Mouse (Mus musculus) retina, embryonic 14.5 days (tissue): Measurements from ENCODE around the gene Pomp.
"Not testable (repeated sequence)": the region's sequence is repeated elsewhere in the genome, so short reads cannot be mapped to it uniquely, and the experiment has no call there.

Experiments
- DNase-seq: peaks from one replicate; pipeline ENCODE4 v3.0.0-alpha.2; 2015; ENCODE audit warnings: low spot score

Pomp gene

GRCm38 (mm10) chr5:147860076-147860448, 199 bp upstream of the Pomp start:
- no peak for DNase-seq

- DNase-seq, result no peak
Measured at GRCm38 (mm10) chr5:147868674-147869073, 8.4 kb downstream of the Pomp start.

GRCm38 (mm10) chr5:147869568-147869967, 9.3 kb downstream of the Pomp start:
- no peak for DNase-seq

GRCm38 (mm10) chr5:147870296-147870695, 10.0 kb downstream of the Pomp start:
- DNase-seq, result no peak

GRCm38 (mm10) chr5:147871091-147871820, 11.0 kb downstream of the Pomp start:
- no peak for DNase-seq

DNA sequence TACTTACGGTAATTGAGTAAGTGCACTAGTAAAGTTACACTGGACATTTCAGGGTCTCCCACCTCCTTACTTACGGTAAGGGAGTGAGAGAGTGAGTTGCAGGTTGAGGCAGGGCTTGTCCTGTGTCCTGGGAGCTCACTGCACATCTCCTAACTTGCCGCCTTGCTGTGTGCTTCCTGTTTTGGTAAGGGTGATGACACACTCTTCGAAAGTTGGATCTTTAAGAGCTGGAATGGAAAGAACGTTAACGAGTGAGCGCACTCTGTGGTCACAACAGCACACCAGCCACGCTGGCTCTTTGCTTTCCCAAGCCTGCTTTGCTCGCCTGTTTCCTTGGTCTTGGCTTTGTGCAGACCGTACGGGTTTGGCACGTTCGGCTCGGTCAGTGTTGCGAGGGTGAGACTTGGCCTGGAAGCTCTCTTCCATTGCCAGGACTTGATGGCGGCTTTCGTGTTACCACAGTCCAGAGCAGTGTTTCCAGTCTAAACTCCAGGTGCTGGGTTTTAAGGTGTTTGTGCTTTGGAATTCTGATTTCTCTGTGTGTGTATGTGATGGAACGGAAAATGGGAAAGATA, 14.3 kb downstream of the Pomp start:
- no peak for DNase-seq

- no peak for DNase-seq
Measured at GRCm38 (mm10) chr5:147875210-147875609, 14.9 kb downstream of the Pomp start.

DNA sequence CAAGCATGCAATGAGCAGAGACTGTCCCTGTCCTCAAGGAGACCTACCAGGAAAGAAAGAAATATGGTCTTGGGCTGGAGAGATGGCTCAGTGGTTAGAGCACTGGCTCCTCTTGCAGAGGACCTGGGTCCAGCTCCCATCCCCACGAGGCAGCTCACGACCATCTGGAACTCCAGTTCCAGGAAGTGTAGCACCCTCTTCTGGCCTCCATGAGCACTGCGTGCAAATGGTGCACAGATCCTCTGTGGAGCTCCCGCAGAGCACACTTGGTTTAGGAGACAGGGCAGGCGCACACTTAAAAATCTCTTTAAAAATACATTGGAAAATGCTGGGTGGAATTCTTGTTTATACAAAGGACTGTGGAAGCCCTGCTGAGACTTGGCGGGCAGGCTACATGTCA, 17.3 kb downstream of the Pomp start:
- peak; percentile 9 for DNase-seq

DNA sequence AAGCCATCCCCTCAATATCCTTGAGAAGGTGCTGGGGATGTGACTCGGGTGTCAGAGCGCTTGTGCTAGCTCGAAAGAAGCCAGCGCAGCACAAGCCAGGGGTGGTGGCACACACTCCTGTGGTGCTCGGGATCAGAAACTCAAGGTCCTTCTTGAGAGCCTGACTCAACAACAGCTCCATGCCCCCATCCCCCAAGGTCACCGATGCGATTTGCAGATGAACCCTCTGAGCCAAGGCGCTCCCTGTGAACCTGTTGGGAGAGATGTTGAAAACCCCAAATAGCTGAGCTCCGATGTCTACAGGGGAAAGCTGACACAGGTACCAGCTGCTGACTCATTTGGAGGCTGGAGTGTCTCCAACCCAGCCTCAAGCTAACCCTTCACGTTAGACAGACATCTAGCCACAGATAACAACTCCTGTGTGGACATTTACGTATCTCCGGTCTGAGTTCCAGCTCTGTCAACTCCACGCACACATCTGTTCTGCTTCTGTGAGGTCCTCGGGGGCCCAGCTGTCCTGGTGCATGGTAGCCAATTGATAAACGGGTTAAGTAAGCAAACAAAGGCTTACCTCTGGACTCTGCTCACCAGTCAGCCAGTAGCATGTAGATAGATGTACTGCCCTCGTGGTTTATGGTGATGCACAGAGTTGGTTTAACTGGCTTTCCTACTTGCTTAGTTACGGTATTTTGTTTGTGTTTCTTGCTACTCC, 19.9 kb downstream of the Pomp start:
- no peak for DNase-seq

- no peak for DNase-seq
Measured at GRCm38 (mm10) chr5:147883581-147883980, 23.3 kb downstream of the Pomp start.

GRCm38 (mm10) chr5:147888313-147889297, 28.3 kb downstream of the Pomp start:
- DNase-seq, result no peak

GRCm38 (mm10) chr5:147892735-147893134, 32.5 kb downstream of the Pomp start:
- no peak for DNase-seq

DNA sequence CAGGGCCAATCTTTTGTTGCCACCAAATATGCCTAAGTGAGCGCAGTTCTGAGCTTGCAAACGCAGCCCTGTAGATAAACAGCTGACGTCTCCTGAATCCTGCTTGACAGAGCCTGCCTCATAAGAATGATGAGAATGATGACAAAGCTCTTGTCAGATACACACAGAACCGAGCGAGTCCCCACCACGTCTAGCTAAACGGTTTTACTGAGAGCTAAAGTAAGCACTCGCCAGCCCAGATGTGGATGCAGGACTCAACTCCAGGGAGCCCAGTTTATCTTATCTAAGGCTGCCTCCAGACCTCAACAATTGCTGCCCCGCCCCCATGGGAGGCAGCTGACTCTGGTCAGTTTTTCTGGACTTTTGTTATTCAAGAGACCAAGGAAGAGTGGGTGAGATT, 32.9 kb downstream of the Pomp start:
- DNase-seq, result no peak

DNA sequence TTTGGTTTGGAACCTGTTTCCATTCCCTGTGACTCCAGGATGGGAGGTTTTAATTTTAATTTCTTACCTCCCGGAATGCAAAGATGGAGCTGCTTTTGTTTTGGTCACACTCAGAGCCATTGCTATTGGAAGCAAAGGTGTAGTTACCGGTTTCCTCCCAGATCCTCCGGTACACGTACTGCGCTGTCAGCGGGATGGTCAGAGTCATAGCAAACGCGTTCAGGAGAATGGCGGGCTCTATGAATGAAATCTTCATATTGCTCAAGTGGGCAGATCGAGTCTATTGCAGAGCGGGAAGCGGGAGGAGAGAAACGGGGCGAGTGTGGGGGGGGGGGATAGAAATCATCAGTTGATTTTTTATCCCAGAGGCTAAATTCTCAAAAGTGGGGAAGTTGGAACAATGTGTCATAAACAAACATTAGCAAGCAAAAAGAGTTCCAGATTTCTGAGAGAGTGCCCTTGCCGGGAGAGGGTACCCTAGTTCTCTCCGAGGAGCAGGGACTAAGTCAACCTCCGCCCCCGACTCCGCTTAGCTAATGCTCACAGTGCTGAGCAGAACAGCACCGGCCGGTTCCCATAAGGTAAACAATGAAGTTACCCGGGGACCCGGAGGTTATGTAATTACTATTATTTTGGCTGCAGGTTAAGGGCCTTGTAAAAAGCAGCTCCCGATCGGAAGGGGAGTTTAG, 33.6 kb downstream of the Pomp start:
- peak; percentile 18 for DNase-seq

DNA sequence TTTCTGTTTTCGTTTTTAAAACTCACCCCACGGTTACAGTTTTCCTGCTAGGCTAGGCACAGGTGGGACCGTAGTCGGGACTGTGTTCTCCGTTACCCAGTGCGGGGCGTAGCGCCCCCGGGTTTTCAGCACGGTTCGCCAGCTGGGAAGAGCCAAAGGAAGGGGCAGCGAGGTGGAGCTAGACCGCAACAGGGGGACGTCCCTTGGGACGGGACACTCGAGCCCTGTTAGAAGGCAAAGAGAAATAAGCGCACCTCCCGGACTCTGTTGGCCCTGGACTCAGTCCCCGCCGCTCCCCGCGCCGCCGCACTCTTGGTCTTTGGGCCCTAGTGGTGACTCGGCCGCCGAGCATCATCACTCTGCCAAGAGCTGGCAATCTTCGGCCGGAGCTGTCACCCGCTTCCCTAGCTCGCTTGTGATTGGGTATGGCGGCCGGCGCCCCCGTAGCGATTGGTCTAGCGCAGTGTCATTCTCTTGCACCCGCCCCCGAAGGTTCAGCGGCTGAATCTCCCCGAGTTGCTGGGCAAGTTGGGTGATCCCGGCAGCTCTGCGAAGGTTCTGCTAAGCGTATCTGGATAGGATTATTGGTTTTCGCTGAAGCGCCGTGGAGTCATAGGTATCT, 34.3 kb downstream of the Pomp start, which contains the start of gene Slc46a3:
TSS of gene Slc46a3 (minus strand) at position 361 of the 622 bp plus-strand sequence.
- peak; percentile 97 for DNase-seq

DNA sequence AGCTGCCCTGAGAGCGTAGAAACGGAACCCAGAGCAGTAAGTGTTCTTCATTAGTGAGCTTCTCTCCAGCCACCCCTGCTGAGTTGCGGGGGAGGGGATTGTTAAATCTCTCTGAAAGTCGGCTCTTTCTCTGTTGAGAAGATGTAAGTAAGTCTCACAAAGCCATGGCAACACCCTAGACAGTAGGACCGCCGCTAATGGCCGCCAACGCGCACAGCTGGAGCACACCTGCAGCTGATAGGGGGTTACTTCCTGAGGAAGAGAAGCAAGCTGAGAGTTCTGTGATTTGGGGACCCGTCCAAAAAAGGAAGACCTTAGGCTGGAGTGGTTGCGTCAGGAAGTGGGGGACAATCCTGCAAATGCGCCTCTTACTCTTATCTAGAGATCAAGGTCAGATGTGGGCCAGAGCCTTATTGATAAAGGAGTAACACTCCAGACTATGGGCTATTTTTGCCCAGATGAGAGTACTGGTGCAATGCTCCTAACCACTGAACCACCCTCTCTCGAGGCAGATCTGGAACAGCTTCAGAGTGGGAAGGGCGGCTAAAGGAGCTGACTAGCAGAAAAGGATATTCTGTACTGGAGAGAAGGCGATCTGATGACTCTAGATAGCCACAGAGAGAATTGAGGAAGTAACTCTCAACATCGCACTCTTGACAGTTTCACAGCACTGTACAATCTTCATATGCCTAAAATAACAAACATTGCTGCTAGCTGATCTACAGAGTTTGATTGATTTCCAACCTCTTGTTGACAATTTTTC, 35.4 kb downstream of the Pomp start:
- peak; percentile 26 for DNase-seq

GRCm38 (mm10) chr5:147896501-147896900, 36.2 kb downstream of the Pomp start:
- DNase-seq, result not testable (repeated sequence)

- no peak for DNase-seq
Measured at GRCm38 (mm10) chr5:147898254-147898653, 38.0 kb downstream of the Pomp start.

- no peak for DNase-seq
Measured at GRCm38 (mm10) chr5:147898968-147899549, 38.8 kb downstream of the Pomp start.
